Mouse (Mus musculus): ENCODE measurements around the gene Cyth3.

DNA sequence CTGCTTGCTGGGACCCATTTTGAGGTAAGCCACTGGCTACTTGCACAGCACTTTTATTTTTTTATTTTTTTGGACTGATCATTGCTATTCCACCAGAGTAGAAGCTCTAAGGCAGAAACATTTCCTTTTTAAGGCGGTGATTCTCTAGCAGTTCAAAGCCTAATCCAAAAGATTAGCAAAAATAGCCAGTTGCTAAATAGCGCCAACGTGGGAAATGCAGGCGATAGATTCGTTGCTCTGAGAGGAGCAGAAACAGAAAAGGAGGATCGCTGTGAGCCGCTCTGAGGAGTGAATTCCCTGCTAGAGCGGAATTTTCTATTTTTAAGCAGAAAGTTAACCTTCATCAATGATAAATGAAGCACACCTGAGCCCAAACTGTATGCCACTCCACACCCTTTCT is 40.4 kb upstream of the Cyth3 start:
- no peak for TF ChIP-seq CTCF (IDR thresholded peaks at IDR 0.05; ENCODE audit: control insufficient read depth, insufficient read depth, low read length)
- TF ChIP-seq POLR2A (IDR thresholded peaks at IDR 0.05; ENCODE audit: borderline replicate concordance, control insufficient read depth, low read depth, low read length): no peak

All from bone marrow, adult 2 months (tissue).